Mouse (Mus musculus): ENCODE results near the gene Olfr1226.

The Olfr1226 gene

GRCm38 (mm10) chr2:89199948-89200347 lies at the start of gene Olfr1226:
Gene Olfr1226 (minus strand): TSS chr2:89200048.
- WGBS, result 64% methylated on average over 2 of the region's 2 CpGs

DNA sequence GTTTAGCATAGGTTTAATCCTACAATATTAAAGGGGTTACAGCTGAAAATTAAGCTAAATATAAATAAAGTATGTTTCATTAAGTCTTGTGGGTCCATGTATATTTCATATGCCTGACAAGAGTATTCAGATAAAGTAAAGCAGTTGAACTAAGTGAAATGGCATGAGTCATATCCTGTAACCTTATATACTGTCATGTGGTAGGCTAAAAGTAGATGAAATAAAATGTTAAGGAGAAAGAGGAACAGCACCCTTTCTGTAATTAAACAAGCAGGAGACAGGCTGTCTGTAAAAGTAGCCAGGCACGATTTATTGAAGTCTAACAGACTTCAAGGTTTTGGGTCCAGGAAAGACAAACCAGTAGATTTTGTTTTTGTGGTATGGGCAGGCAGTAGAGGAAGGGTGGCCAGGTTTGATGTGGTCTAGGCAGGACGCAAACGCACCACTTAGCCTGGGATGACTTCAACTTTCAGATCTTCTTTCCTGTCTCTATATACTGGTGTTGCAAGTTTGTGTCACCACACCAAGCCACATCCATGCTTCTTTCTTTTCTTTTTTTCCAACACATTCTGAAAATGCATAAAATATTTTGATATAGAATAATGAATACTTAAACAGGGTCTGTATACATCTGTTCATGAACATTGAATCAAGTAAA lies 3.4 kb downstream of the Olfr1226 start:
- 77% methylated on average over 3 of the region's 3 CpGs for WGBS

DNA sequence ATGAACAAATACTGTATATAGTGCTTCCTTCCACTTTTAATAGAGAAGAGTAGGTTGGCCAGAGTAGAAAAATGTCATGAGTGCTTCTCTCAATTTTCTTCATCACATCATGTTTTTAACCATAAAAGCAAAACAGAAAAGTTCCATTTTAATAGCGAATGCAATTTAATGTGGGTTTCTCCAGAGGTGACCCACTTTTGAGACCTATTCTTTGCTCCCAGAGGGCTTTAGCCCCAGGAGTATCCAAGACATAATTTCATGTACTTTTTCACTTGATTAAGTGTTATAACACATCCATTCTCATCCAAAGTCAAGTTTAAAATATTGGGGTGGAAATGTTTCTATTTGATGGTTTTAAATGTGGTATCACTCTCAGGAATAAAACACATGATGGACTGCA lies 25.3 kb downstream of the Olfr1226 start, which contains the start of gene Olfr1225:
Gene Olfr1225, minus strand, starts transcription at position 101 of the 400 bp plus-strand sequence.
- WGBS, result 84% methylated on average over 1 of the region's 1 CpGs

GRCm38 (mm10) chr2:89164711-89165110 lies 35.1 kb downstream of the Olfr1226 start:
- WGBS, result 88% methylated on average over 4 of the region's 4 CpGs

DNA sequence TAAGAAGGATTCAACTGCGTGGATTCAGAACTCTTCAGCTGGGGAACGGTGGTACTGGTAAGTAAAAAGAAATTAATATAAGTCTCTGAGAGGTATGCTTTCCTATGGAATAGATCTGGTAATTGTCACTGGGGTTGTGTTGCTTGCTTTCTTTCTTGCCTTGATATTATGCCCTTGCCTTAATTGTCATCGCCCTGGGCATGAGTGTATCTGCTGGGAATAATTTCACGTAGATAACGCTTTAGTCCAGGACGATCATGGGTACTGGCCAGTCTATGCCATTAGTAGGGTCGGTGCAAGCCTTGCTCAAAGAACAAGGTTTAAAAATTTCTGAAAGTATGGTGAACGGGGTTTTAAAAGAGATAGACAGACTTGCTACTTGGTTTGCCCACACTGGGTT lies 35.9 kb downstream of the Olfr1226 start, which contains the start of gene Olfr1224-ps1:
Gene Olfr1224-ps1, minus strand, starts transcription at position 101 of the 400 bp plus-strand sequence.
- 92% methylated on average over 8 of the region's 8 CpGs for WGBS

GRCm38 (mm10) chr2:89151460-89151859 lies 48.4 kb downstream of the Olfr1226 start, which contains the start of gene Olfr1223:
Gene Olfr1223 (minus strand): TSS chr2:89151560.
- WGBS, result 84% methylated on average over 1 of the region's 1 CpGs

All from cerebral cortex, adult 2 months (tissue).